Mouse (Mus musculus) heart, adult 18-20 months (tissue): ENCODE measurements at regions not wholly inside any gene's neighbourhood (a gene's known extent, or its start where the extent isn't known, plus 50 kb on each side); places are given as distances from the start of the nearest gene placed in this dataset.
"Not testable (repeated sequence)": the region's sequence is repeated elsewhere in the genome, so short reads cannot be mapped to it uniquely, and the experiment has no call there.

Source experiments
- DNase-seq, 2 experiments: peaks; one replicate each; pipeline ENCODE4 v3.0.0; 2021 to 2022; ENCODE audit warnings: mixed read lengths in 1 of 2

DNA sequence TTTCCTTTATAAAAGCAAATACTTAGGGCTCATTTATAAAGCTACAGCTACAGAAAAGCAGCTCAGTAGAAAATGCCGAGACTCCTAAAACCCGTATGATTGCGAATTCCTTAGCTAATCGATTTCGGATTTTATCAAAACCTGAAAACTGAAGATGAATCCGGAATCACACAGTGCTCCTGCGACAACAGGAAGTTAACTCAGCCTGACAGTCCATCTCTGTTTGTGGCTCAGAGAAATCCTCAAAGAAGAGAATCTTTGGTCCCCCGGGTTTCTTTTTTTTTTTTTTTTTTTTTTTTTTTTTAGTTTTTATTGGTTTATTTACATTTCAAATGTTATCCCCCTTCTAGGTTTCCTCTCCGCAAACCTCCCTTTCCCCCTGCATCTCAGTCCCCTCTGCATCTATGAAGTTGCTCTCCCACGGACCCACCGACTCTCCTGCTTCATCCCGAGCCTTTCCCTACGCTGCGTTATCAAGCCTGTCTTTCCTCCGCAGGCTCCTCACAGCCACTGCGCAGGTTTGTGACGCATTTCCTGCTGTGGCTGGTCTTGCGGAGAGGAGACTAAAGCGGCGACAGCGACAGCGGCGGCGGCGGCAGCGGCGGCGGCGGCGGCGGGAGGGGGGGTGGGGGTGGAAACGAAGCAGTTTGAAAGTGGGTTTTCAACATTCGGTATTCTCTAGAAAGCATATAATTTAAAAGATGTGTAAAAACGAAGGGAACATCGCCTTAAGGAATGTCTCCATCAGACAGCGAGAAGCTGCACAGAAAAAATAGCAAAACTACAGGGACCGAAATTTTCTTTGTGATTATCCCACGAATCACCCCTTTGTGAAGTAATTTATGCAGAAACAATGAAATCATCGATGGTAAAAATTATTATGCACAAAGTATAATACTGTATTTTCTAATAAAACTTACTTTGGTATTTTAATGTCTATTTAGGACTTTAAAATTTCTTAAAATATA lies 352.3 kb upstream of the Snrpn start:
- peak; percentile 18 to 31 for DNase-seq

DNA sequence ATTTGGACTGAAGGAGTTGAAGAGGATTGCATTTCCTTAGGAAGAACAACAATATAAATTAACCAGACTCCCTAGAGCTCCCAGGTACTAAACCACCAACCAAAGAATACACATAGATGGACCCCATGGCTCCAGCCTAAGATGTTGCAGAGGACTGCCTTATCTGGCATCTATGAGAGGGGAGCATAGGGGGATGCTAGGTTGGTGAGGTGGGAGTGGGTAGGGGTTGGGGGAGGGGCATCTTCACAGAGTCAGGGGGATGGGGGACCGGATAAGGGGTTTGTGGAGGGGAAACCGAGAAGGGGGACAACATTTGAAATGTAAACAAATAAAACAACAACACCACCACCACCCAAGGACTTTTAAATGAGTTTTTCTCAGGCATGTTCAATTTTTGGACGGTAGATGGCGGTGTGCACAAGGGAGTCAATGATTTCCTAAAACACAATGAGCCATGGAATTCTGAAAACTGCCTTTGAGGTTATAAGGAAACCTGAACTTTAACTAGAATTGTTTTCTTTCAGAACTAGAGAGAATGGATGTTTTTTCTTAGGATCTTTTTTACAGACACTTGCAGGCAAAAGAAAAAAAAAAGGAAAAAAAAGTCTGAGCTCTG lies 347.9 kb upstream of the Snrpn start:
- DNase-seq, result not testable (repeated sequence)

DNA sequence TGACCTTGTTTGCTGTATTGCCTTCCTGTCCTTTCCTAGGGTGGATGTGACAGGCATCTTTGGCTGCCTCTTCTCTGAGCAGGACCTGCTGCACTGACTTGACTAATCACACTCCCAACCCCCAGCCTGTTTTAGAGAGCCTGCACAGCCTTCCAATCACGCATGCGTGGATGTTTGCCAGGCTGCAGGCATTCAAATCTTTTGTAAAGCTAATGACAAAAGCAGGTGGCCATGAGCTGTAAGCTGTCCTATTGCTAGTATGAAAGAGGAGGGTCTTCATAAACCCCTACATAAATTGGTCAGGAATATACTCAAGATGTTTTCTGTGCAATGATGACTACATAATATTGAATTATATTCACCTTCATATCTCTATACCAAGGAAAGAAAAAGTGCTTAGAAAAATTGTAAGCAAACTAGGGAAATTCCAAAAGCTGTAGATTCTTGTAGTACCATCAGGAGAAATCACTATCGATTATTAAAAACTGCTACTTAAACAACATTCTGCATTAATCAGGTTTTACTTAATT lies 310.1 kb upstream of the Snrpn start:
- not testable (repeated sequence) for DNase-seq

DNA sequence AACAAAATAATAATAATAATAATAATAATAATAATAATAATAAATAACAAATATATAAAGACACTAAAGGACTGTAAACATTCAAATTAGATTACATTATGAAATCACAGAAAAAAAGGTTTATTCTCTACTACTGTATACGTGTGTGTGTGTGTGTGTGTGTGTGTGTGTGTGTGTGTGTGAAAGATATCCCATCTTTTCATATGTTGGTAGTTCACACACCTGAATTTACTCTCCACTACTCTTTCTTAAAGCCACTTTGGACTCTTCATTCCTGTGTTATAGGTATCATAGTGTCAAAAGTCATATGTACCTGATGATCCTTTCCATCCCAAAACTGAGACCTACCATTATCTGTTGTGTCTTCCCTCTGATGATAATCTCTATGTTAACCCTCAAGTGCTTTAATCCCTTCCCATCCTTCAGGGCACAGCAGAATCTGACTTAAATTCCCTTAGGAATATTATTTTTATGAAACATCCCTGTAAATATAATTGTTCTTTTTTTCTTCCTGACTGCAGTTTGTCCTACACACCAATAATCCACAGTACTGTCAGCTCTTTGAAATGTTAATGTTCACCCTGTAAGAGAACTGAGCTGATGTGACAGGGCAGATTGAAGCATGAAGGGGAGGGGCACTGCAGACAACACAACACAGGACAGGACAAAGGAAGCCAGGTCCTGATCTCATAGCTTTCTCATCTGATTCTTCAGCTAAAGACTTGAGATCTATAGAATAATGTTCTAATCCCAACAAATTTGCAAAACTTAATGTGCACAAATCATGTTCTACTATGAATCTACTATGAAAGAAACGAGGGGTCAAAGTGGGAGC lies 309.4 kb upstream of the Snrpn start:
- not testable (repeated sequence) for DNase-seq

DNA sequence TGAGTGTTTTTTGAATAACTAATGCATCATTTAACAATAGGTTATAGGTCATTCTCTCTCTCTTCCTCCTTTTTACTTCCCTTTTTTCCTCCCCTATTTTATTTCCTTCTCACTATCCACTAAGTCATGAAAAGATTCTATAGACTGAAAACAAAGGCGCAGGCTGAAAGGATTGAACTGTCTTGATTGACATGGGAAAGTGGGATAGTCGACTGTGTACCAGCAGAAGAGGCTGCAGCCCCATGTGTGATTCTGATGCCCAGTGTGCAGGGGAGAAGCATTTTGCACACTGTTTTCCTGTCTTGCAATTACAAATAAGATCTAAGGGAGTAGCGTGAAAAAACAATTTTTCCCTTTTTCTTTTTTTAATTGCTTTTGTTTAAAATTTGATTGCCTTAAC lies 298.8 kb upstream of the Snrpn start:
- DNase-seq, result no peak

DNA sequence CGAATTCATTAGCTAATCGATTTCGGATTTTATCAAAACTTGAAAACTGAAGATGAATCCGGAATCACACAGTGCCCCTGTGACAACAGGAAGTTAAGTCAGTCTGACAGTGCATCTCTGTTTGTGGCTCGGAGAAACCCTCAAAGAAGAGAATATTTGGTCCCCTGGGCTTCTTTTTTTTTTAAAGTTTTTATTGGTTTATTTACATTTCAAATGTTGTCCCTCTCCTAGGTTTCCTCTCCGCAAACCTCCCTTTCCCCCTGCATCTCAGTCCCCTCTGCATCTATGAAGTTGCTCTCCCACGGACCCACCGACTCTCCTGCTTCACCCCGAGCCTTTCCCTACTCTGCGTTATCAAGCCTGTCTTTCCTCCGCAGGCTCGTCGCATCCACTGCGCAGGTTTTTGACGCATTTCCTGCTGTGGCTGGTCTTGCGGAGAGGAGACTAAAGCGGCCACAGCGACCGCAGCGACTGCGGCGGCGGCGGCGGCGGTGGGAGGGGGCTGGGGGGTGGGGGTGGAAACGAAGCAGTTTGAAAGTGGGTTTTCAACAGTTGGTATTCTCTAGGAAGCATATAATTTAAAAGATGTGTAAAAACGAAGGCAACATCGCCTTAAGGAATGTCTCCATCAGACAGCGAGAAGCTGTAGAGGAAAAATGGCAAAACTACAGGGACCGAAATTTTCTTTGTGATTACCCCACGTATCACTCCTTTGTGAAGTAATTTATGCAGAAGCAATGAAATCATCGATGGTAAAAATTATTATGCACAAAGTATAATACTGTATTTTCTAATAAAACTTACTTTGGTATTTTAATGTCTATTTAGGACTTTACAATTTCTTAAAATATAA lies 251.2 kb upstream of the Snrpn start:
- DNase-seq, result peak; percentile 19 to 35

DNA sequence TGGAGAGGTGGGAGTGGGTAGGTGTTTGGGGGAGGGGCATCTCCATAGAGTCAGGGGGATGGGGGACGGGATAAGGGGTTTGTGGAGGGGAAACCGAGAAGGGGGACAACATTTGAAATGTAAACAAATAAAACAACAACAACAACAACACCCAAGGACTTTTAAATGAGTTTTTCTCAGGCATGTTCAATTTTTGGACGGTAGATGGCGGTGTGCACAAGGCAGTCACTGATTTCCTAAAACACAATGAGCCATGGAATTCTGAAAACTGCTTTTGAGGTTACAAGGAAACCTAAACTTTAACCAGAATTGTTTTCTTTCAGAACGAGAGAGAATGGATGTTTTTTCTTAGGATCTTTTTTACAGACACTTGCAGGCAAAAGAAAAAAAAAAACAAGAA lies 246.9 kb upstream of the Snrpn start:
- not testable (repeated sequence) for DNase-seq

DNA sequence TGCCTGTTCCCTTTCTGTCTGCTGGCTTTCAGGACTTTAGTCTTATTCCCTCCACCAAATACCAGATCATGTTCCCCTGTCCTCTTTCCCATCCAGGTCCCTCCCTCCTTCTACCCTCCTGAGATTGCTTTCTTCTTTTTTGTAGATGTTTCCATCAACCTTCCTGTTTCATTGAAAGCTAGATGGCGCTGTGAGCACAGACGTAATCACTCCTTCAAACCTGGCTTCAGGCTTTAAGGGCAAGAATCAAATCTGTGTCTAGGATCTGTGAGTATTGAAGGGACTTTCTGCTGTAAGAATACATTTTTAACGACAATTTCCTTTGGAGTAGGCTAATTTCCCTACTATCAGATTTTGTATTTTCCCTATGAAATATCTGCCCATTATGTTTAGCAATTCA lies 234.0 kb upstream of the Snrpn start:
- not testable (repeated sequence) for DNase-seq

DNA sequence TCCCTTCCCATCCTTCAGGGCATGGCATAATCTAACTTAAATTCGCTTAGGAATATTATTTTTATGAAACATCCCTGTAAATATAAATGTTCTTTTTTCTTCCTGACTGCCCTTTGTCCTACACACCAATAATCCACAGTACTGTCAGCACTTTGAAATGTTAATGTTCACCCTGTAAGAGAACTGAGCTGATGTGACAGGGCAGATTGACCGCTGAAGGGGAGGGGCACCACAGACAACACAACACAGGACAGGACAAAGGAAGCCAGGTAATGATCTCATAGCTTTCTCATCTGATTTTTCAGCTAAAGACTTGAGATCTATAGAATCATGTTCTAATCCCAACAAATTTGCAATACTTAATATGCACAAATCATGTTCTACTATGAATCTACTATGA lies 212.2 kb upstream of the Snrpn start:
- not testable (repeated sequence) for DNase-seq
